ENCODE assay signal across 8 mouse cellular contexts in the genomic region with DNA sequence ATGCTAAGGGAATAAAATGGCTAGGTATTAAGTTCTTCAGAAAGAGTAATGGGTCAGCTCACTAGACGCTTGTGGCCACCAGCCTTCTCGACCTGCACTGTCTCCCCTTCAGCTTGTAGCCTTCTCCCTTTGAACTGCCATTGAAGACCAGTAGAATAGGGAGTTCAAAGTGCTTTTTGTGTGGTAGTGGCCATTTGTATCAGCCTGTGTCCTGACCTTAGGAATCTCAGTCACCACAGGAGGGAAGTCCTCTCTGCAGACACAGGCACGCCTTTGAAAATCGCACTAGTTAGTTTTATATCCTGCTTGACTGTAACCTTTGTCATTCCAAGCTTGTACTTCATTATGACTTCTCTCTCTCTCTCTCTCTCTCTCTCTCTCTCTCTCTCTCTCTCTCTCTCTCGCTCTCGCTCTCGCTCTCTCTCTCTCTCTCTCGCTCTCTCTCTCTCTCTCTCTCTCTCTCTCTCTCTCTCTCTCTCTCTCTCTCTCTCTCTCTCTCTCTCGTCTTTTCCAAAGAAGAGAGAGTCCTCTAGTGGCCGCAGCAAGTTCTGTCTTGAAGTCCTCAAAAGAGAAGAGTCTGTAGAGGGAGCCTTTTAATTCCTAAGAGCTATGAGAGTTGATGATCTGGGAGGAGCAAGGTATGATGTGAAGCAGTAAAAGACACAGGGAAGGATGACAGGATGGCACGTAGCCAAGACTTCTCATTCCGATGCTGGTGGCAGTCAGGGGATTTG.
A peak's percentile ranks its signal among the peaks of the same experiment; 100 is the strongest.
DNase-seq lines count a peak whose midpoint lies in the region; ATAC-seq lines count a peak whose summit lies in the region.

No protein-coding gene starts in this region.

- peak; percentile 68 for DNase-seq in Muller cell, postnatal 12 days (ENCODE audit: inconsistent ontology term)
- DNase-seq in cerebellum, adult 18-20 months = peak; percentile 24 to 45
- peak; percentile 44 to 64 for DNase-seq in layer of hippocampus, adult 18-20 months (ENCODE audit: low spot score in 2 of 2)
- peak; percentile 7 for DNase-seq in lung, postnatal 25 days (ENCODE audit: low spot score)
- peak; percentile 65 to 70 for DNase-seq in right cerebral cortex, adult 2 months (ENCODE audit: low spot score in 2 of 2)
- DNase-seq in spleen, postnatal 36 days (ENCODE audit: low spot score in 2 of 2) = no peak

- no peaks in the 10 kb centered on the region for H3K36me3 ChIP-seq in forebrain, embryonic 16.5 days (ENCODE audit: control insufficient read depth, insufficient read depth)

- H3K4me2 ChIP-seq in forebrain, embryonic 16.5 days (ENCODE audit: low read length) = peak overlapping the region; percentile 43

- no peak overlapping the region for H3K27ac ChIP-seq in forebrain, embryonic 16.5 days (ENCODE audit: low read length)

- ATAC-seq in forebrain, embryonic 16.5 days = peak; percentile 89
- peak; percentile 37 to 51; a peak in 2 of 4 replicates for ATAC-seq in hematopoietic stem cell, adult 5-6 weeks (replicated peaks in 1 of 2; ENCODE audit: insufficient read depth in 1 of 2, low FRiP score in 2 of 2, low TSS enrichment in 1 of 2, low read depth in 1 of 2, poor library complexity in 2 of 2, severe bottlenecking in 2 of 2)

- peaks cover 6% of the 10 kb centered on the region; the same call in 1 of the 2 replicates for H3K4me1 ChIP-seq in forebrain, embryonic 16.5 days (replicated peaks; ENCODE audit: control insufficient read depth, insufficient read depth, low read length)

- 0 out of 2 replicates have a peak overlapping the region, but pooled peaks have one; percentile 8 for H3K4me3 ChIP-seq in forebrain, embryonic 16.5 days (replicated peaks; ENCODE audit: low read length)

- 28% methylated on average over 7 of the region's 12 CpGs for WGBS in forebrain, embryonic 16.5 days

- H3K9ac ChIP-seq in forebrain, embryonic 16.5 days (replicated peaks; ENCODE audit: low read depth, low read length) = no peak overlapping the region

- H3K27me3 ChIP-seq in forebrain, embryonic 16.5 days (replicated peaks; ENCODE audit: control insufficient read depth, insufficient read depth, low read length) = no peaks in the 10 kb centered on the region

- H3K9me3 ChIP-seq in forebrain, embryonic 16.5 days (ENCODE audit: control insufficient read depth, low read length) = no peaks in the 10 kb centered on the region

Comparison
In these comparisons a context has a peak if more than half of its experiments do, and no peak if none do; other contexts are left out.
1. DNase-seq: peak in Muller cell, postnatal 12 days (single experiment), cerebellum, adult 18-20 months (2 of 2), layer of hippocampus, adult 18-20 months (2 of 2), lung, postnatal 25 days (single experiment) and right cerebral cortex, adult 2 months (2 of 2); none in spleen, postnatal 36 days (0 of 2).